Mouse (Mus musculus) forebrain, embryonic 15.5 days (tissue): ENCODE measurements around the gene Ankfy1. TPM values are rescaled to one million over a fixed set of nuclear protein-coding genes. Genes with fewer than 3 reads are reported as not detected.
A peak's percentile ranks its signal among the peaks of the same experiment; 100 is the strongest.

ENCODE experiments used
- ATAC-seq: fragments of 200-750 bp; cut with Nextera tagmentation; replicated peaks from 2 replicates; pipeline ENCODE4 v1.8.0; 2017; ENCODE audit warnings: mild to moderate bottlenecking, moderate TSS enrichment, moderate library complexity
- H3K27ac ChIP-seq: fragments of 300-500 bp; sonication (generic); replicated peaks from 2 replicates; pipeline ENCODE4 v1.5.1; 2015; ENCODE audit warnings: mild to moderate bottlenecking, inconsistent platforms
- H3K27me3 ChIP-seq: fragments of 300-500 bp; sonication (generic); 2 replicates; pipeline ENCODE4 v1.6.1; 2015; ENCODE audit warnings: inconsistent platforms
- H3K36me3 ChIP-seq: fragments of 300-500 bp; sonication (generic); 2 replicates; pipeline ENCODE4 v1.6.1; 2015; ENCODE audit warnings: mild to moderate bottlenecking, inconsistent platforms
- H3K4me1 ChIP-seq: fragments of 300-500 bp; sonication (generic); 2 replicates; pipeline ENCODE4 v1.6.1; 2015; ENCODE audit warnings: inconsistent platforms
- H3K4me2 ChIP-seq: fragments of 300-500 bp; sonication (generic); replicated peaks from 2 replicates; pipeline ENCODE4 v1.6.1; 2015; ENCODE audit warnings: mild to moderate bottlenecking, inconsistent platforms
- H3K4me3 ChIP-seq: fragments of 300-500 bp; sonication (generic); 2 replicates; pipeline ENCODE4 v1.5.1; 2015; ENCODE audit warnings: mild to moderate bottlenecking, inconsistent platforms
- H3K9ac ChIP-seq: fragments of 300-500 bp; sonication (generic); replicated peaks from 2 replicates; pipeline ENCODE4 v1.6.1; 2015; ENCODE audit warnings: mild to moderate bottlenecking, inconsistent platforms
- H3K9me3 ChIP-seq: fragments of 300-500 bp; sonication (generic); 2 replicates; pipeline ENCODE4 v1.6.1; 2016; ENCODE audit warnings: inconsistent platforms
- WGBS: fragments of 180-500 bp; shearing (Covaris S2); methylation state at CpG from one replicate; pipeline ENCODE4 v1.1.7; 2015; ENCODE audit warnings: mixed read lengths; 5-methylcytosine and 5-hydroxymethylcytosine counted together
- polyA plus RNA-seq: library from polyadenylated mRNA; unstranded; fragments of >200 nt; fragmentation: Nextera tagmentation; extraction: Ambion mirVana; gene quantifications from 2 replicates; pipeline ENCODE4 v1.2.1, GENCODE M21; 2015

Gene Ankfy1
- polyA plus RNA-seq = 27.1 and 28.0 TPM in 2 replicates

DNA sequence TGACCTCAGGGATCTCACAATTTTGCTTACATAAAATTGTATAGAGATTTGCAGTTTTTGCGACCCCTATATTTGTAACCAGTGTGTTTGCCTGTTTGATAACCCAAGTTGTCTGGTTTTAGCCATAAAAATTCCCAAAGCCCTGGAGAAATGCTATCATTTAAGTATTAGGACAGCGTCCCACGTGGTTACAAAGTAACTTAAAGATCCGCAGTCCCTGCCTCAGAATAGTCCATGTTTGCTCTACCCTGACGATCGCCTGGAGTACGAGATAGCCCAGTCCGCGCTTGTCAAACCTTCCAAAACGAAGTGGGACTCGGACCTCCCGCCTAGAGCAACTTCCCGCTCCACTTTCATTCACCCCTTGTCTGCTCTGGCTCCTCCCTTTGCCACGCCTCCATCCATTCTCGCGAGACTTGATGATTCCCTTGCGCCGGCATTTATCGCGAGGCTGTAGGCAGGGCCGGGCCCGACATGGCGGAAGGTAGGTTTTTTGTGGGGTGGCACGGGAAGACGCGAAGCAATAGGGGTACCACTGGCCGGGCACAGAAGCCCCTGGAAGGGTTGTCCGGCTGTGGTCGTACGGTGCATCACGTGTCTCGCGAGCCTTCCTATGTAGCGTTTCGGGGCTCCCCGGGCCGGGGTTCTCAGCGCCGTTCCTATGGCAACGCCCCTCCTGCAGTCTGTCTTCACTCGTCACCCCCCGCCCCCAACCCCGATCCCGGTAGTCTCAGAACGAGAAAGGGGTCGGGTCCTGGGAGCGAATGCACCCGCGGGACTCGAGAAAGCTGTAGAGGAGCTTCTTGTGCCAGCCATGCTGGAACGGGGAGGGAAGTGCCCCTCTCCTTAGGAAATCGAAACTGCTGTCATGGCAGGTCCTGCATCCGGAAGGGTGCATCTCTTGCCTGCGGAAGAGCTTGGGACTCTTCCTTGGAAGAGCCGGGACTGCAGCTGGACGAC is at the start of gene Ankfy1:
TSS of gene Ankfy1 (plus strand) at position 456 of the 960 bp plus-strand sequence.
- peak within 1 kb of the TSS; percentile 87 for H3K9ac ChIP-seq
- peak within 1 kb of the TSS; percentile 92 for H3K27ac ChIP-seq
- ATAC-seq = peak; percentile 98
- WGBS = under 1% methylated on average over 56 of the region's 56 CpGs
- peak within 1 kb of the TSS; percentile 86 for H3K4me3 ChIP-seq
- H3K4me1 ChIP-seq = peaks cover 30% of the 10 kb centered on the region
- no peaks in the 10 kb centered on the region for H3K9me3 ChIP-seq
- H3K36me3 ChIP-seq = peaks cover 5% of the 10 kb centered on the region; the same call in 1 of the 2 replicates
- no peaks in the 10 kb centered on the region for H3K27me3 ChIP-seq
- peak within 1 kb of the TSS; percentile 83 for H3K4me2 ChIP-seq

DNA sequence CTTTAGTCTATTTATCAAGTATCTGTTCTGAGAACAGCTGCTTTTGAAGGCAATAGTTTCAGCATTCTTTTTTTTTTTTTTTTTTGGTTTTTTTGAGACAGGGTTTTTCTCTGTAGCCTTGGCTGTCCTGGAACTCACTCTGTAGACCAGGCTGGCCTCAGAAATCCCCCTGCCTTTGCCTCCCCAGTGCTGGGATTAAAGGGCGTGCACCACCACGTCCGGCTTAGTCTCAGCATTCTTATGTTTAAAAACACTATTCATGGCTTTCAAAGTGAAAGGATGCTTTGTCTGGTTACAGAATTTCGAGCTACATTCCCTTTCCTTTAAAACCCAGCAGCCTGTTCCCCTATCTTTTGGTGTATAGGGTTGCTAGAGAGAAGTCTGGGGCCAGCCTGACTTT is 47.1 kb upstream of the Ankfy1 start:
- no peak for ATAC-seq
- no peaks in the 10 kb centered on the region for H3K27me3 ChIP-seq

GRCm38 (mm10) chr11:72645386-72645785 is 44.4 kb upstream of the Ankfy1 start:
- Histone ChIP-seq H3K4me1 (peaks cover 4% of the 10 kb centered on the region; the same call in 1 of the 2 replicates), H3K27me3 (no peaks in the 10 kb centered on the region), H3K9me3 (no peaks in the 10 kb centered on the region), H3K4me2 (no peak overlapping the region), H3K4me3 (no peak overlapping the region), H3K36me3 (0 out of 2 replicates have a peak, but pooled peaks cover 3% of the 10 kb centered on the region), H3K27ac (no peak overlapping the region), H3K9ac (no peak overlapping the region)
- 88% methylated on average over 5 of the region's 5 CpGs for WGBS
- ATAC-seq = no peak

More for the DNA sequence above, 47.1 kb upstream of the Ankfy1 start:
- Histone ChIP-seq H3K27ac (no peak overlapping the region), H3K36me3 (0 out of 2 replicates have a peak, but pooled peaks cover 3% of the 10 kb centered on the region), H3K4me3 (no peak overlapping the region), H3K9me3 (no peaks in the 10 kb centered on the region), H3K9ac (no peak overlapping the region), H3K4me2 (no peak overlapping the region), H3K4me1 (peaks cover 4% of the 10 kb centered on the region; the same call in 1 of the 2 replicates)
- 8% methylated on average over 4 of the region's 4 CpGs for WGBS

- 83% methylated on average over 2 of the region's 2 CpGs for WGBS
- Histone ChIP-seq H3K27me3 (no peaks in the 10 kb centered on the region), H3K36me3 (no peaks in the 10 kb centered on the region), H3K9ac (no peak overlapping the region), H3K27ac (no peak overlapping the region), H3K9me3 (no peaks in the 10 kb centered on the region), H3K4me3 (no peak overlapping the region), H3K4me2 (no peak overlapping the region), H3K4me1 (no peaks in the 10 kb centered on the region)
- no peak for ATAC-seq
These were observed 39.5 kb upstream of the Ankfy1 start for GRCm38 (mm10) chr11:72650347-72650746.

GRCm38 (mm10) chr11:72659918-72660317 is 29.9 kb upstream of the Ankfy1 start:
- H3K4me1 ChIP-seq = no peaks in the 10 kb centered on the region
- no peaks in the 10 kb centered on the region for H3K36me3 ChIP-seq
- H3K9me3 ChIP-seq = no peaks in the 10 kb centered on the region
- H3K4me2 ChIP-seq = no peak overlapping the region
- no peak for ATAC-seq
- no peaks in the 10 kb centered on the region for H3K27me3 ChIP-seq
- H3K9ac ChIP-seq = no peak overlapping the region
- no peak overlapping the region for H3K4me3 ChIP-seq
- H3K27ac ChIP-seq = no peak overlapping the region

DNA sequence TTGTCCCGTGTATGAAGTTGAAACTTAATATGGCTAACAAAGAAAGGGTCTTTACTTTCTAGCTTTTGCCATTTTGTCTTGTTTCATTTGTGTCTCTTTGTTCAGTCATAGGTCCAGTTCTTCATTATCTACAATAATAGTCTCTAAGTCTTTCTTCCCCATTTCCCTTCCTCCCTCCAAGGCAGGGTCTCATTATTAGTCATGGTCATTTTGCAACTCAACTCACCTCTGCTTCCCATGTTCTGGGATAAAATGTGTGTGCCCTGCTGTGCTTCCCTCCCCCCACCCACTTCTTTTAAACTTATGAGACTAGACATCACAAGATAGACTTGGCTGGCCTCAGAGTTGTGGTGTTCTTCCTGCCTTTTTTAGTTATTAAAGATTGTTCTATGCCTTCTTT is 29.4 kb upstream of the Ankfy1 start:
- Histone ChIP-seq H3K4me1 (no peaks in the 10 kb centered on the region), H3K4me2 (no peak overlapping the region), H3K9ac (no peak overlapping the region), H3K9me3 (no peaks in the 10 kb centered on the region), H3K36me3 (no peaks in the 10 kb centered on the region), H3K27ac (no peak overlapping the region), H3K4me3 (no peak overlapping the region), H3K27me3 (no peaks in the 10 kb centered on the region)
- no peak for ATAC-seq
- 92% methylated on average over 1 of the region's 1 CpGs for WGBS

- H3K4me3 ChIP-seq = no peak overlapping the region
- ATAC-seq = no peak
- no peaks in the 10 kb centered on the region for H3K9me3 ChIP-seq
- no peak overlapping the region for H3K9ac ChIP-seq
- no peak overlapping the region for H3K27ac ChIP-seq
- no peak overlapping the region for H3K4me2 ChIP-seq
- no peaks in the 10 kb centered on the region for H3K27me3 ChIP-seq
- H3K4me1 ChIP-seq = no peaks in the 10 kb centered on the region
- WGBS = 96% methylated on average over 4 of the region's 4 CpGs
- H3K36me3 ChIP-seq = 0 out of 2 replicates have a peak, but pooled peaks cover 5% of the 10 kb centered on the region
These were observed 25.2 kb upstream of the Ankfy1 start for GRCm38 (mm10) chr11:72664641-72665040.

DNA sequence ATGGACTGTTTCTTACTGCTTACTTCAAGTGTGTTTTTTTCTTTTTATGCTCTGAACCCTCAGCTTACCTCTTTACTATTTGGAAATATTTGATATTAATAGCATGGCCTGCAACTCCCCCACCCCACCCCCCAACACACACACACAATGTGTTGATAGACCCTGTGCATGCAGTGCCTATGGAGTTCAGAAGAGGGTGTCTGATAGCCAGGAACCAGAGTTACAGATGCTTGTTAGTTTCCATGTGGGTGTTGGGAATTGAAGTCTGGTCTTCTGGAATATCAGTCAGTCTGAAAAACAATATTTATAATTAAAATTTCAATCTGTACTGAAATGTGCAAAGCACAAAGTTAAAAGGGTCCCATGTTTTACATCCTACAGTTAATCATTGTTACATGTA is 19.2 kb upstream of the Ankfy1 start:
- no peaks in the 10 kb centered on the region for H3K27me3 ChIP-seq
- no peak overlapping the region for H3K9ac ChIP-seq
- H3K4me3 ChIP-seq = no peak overlapping the region
- 0 out of 2 replicates have a peak, but pooled peaks cover 5% of the 10 kb centered on the region for H3K36me3 ChIP-seq
- no peak for ATAC-seq
- no peaks in the 10 kb centered on the region for H3K9me3 ChIP-seq
- H3K27ac ChIP-seq = no peak overlapping the region
- no peaks in the 10 kb centered on the region; the same call in 1 of the 2 replicates for H3K4me1 ChIP-seq
- no peak overlapping the region for H3K4me2 ChIP-seq

DNA sequence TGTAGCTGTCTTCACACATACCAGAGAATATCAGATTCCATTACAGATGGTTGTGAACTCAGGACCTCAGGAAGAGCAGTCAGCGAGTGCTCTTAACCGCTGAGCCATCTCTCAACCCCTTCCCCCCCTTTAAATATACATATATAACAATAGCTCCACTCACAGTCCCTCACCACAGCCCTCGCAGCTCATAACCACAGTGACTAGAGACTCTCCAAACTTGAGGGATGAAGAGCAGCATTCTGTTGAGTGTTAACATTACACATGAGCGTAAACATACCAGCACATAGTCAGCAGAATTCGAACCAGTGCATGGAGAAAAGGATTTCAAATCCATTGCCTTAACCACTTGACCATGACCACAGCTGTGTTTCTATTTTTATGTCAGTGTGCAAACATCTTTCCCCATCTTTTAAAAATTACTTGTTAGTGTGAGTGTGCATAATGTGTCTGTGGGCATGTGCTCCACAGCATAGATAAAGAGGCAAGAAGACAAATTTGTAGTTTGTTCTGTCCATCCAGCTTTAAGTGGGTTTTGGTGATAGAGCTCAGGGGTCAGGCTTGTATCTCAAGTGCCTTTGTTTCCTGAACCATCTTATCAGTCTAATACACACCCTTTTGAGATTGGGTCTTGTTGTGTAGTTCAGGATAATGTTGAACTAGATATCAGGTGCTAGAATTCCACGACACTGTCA is 18.4 kb upstream of the Ankfy1 start:
- H3K4me1 ChIP-seq = no peaks in the 10 kb centered on the region; the same call in 1 of the 2 replicates
- no peak overlapping the region for H3K4me3 ChIP-seq
- no peaks in the 10 kb centered on the region for H3K9me3 ChIP-seq
- WGBS = 87% methylated on average over 6 of the region's 6 CpGs
- H3K4me2 ChIP-seq = no peak overlapping the region
- H3K27me3 ChIP-seq = no peaks in the 10 kb centered on the region
- no peak for ATAC-seq
- H3K9ac ChIP-seq = no peak overlapping the region
- no peak overlapping the region for H3K27ac ChIP-seq
- 0 out of 2 replicates have a peak, but pooled peaks cover 5% of the 10 kb centered on the region for H3K36me3 ChIP-seq

DNA sequence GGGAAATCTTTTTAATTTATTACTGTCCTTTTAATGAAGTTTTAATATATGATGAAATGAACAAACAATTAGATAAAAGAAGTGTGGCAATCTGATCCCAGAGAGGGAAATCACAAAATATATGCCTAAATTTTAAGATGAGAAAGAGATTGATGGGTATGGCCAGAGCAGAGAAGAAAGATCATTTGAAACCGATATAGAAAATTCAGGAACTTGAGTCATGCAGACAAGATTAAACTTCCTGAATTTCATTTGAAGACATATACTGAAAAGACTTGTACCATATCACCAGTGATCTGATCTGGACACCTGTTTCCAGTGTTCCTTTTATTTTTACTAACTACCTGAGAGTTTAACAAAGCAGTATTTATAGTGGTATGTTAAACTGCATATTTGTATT is 17.4 kb upstream of the Ankfy1 start:
- Histone ChIP-seq H3K36me3 (0 out of 2 replicates have a peak, but pooled peaks cover 5% of the 10 kb centered on the region), H3K4me1 (no peaks in the 10 kb centered on the region; the same call in 1 of the 2 replicates), H3K9ac (no peak overlapping the region), H3K4me2 (no peak overlapping the region), H3K9me3 (no peaks in the 10 kb centered on the region), H3K4me3 (no peak overlapping the region), H3K27ac (no peak overlapping the region), H3K27me3 (no peaks in the 10 kb centered on the region)
- no peak for ATAC-seq
- WGBS = 88% methylated on average over 1 of the region's 1 CpGs

- Histone ChIP-seq H3K9me3 (no peaks in the 10 kb centered on the region), H3K36me3 (no peaks in the 10 kb centered on the region), H3K9ac (no peak overlapping the region), H3K27me3 (no peaks in the 10 kb centered on the region), H3K4me3 (no peak overlapping the region), H3K4me1 (no peaks in the 10 kb centered on the region), H3K27ac (no peak overlapping the region), H3K4me2 (no peak overlapping the region)
- ATAC-seq = no peak
- 38% methylated on average over 2 of the region's 2 CpGs for WGBS
These were observed 14.5 kb upstream of the Ankfy1 start for GRCm38 (mm10) chr11:72675280-72675679.

- no peak for ATAC-seq
- Histone ChIP-seq H3K9ac (no peak overlapping the region), H3K27ac (no peak overlapping the region), H3K36me3 (peaks cover 9% of the 10 kb centered on the region), H3K9me3 (no peaks in the 10 kb centered on the region), H3K4me1 (no peaks in the 10 kb centered on the region), H3K27me3 (no peaks in the 10 kb centered on the region), H3K4me3 (no peak overlapping the region), H3K4me2 (no peak overlapping the region)
These were observed 9.1 kb upstream of the Ankfy1 start for GRCm38 (mm10) chr11:72680726-72681125.
